Mouse (Mus musculus): ENCODE results near the gene Mecom.

DNA sequence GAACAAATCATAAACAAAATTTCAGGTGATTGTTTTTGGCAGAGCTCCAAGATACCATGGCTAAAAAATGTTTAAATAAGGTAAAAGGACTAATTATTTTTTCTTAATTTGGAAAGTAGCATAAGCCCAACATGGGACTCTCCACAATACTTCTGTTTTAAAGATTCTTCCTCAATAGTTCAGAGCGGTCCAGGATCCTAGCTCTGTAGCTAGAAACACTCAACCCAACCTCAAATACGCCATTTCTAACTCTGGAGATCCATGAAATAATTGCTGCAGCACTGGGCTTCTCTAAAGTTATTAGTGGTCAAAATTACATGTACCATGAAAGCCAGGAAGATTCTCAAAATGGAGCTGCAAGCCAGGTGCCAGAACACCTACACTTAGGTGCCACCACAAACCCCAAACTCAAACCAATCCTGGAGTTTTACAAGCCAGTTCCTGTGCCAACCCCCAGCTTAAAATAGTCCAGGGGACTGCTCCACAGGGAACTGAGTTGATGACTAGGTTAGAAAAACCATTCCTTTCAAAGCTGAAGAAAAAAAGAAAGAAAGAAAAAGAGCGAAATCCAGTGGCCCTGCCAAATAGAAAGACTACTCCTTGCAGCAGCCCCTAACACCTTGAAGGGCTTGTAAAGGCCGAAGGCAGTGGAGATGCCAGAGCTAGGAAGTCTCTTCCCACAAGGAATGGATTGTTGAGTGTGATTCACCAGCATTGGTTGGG is 102.4 kb downstream of the Mecom start:
- TF ChIP-seq POLR2A (IDR thresholded peaks at IDR 0.05; ENCODE audit: control insufficient read depth, low read depth, low read length), result no peak
- TF ChIP-seq CTCF (IDR thresholded peaks at IDR 0.05; ENCODE audit: control insufficient read depth, insufficient read depth, insufficient replicate concordance, low read depth, low read length), result no peak
